Comparison of ENCODE assay signal across 8 mouse cellular contexts in genomic region chr10:71284511-71285125, GRCm38 (mm10). TPM values are rescaled to one million over a fixed set of nuclear protein-coding genes. Genes with fewer than 3 reads are reported as not detected.
DNase-seq lines count a peak whose midpoint lies in the region; ATAC-seq and TF ChIP-seq lines count a peak whose summit lies in the region.

No protein-coding gene starts in this region.

- H3K36me3 ChIP-seq in kidney, embryonic 15.5 days, result no peaks in the 10 kb centered on the region
- H3K36me3 ChIP-seq in CH12.LX (replicated peaks in 1 of 2; ENCODE audit: control insufficient read depth in 1 of 2, insufficient read depth in 1 of 2, low read length in 1 of 2), result peaks cover 0 to 7% of the 10 kb centered on the region in 2 experiments
- H3K36me3 ChIP-seq in heart, embryonic 11.5 days (ENCODE audit: control insufficient read depth, insufficient read depth, low read length), result 0 out of 2 replicates have a peak, but pooled peaks cover 2% of the 10 kb centered on the region
- H3K36me3 ChIP-seq in limb, embryonic 13.5 days, result no peaks in the 10 kb centered on the region

- H3K4me2 ChIP-seq in kidney, embryonic 15.5 days, result peak overlapping the region; percentile 65
- H3K4me2 ChIP-seq in CH12.LX (ENCODE audit: insufficient read depth, low read depth, poor library complexity, severe bottlenecking), result peak overlapping the region; percentile 92
- peak overlapping the region; percentile 80 for H3K4me2 ChIP-seq in heart, embryonic 11.5 days
- peak overlapping the region; percentile 74 for H3K4me2 ChIP-seq in limb, embryonic 13.5 days (replicated peaks)

- no peak for TF ChIP-seq RAD21 in CH12.LX (IDR thresholded peaks at IDR 0.05; ENCODE audit: low read depth, low read length)

- no peak for TF ChIP-seq EP300 in CH12.LX (IDR thresholded peaks at IDR 0.05; ENCODE audit: low read length)

- dilution Hi-C loops in CH12.LX (cut with MboI; ENCODE audit: extremely low pct_ligation_motif_present, extremely low pct_unique_long_range_greater_than_20kb, low sequenced_read_pairs), result no loop called here

- H3K27me3 ChIP-seq in kidney, embryonic 15.5 days, result peaks cover 6% of the 10 kb centered on the region
- H3K27me3 ChIP-seq in CH12.LX (replicated peaks), result peaks cover 29% of the 10 kb centered on the region
- 0 out of 2 replicates have a peak, but pooled peaks cover 3% of the 10 kb centered on the region for H3K27me3 ChIP-seq in heart, embryonic 11.5 days (ENCODE audit: control insufficient read depth, insufficient read depth, low read length)
- peaks cover 6% of the 10 kb centered on the region; the same call in 1 of the 2 replicates for H3K27me3 ChIP-seq in limb, embryonic 13.5 days

- no peak for TF ChIP-seq POLR2A in CH12.LX (IDR thresholded peaks at IDR 0.05; ENCODE audit: low read depth, low read length)

- peak overlapping the region; percentile 81 for H3K4me3 ChIP-seq in kidney, embryonic 15.5 days (replicated peaks)
- H3K4me3 ChIP-seq in CH12.LX (replicated peaks in 1 of 3; ENCODE audit: low read depth in 2 of 3, low read length in 2 of 3, poor library complexity in 1 of 3), result peak overlapping the region; percentile 66 to 86 (median 86)
- H3K4me3 ChIP-seq in heart, embryonic 11.5 days (ENCODE audit: low read depth, low read length), result peak overlapping the region; percentile 96
- H3K4me3 ChIP-seq in limb, embryonic 13.5 days, result peak overlapping the region; percentile 93

- in situ Hi-C loops in CH12.LX (cut with MboI; ENCODE audit: low pct_ligation_motif_present, low pct_unique_long_range_greater_than_20kb, low sequenced_read_pairs), result no loop called here

- no peak for TF ChIP-seq CTCF in CH12.LX (conservative IDR thresholded peaks at IDR 0.05 in 1 of 2, IDR thresholded peaks at IDR 0.05 in 1 of 2; ENCODE audit: low read depth in 2 of 2, low read length in 2 of 2)

- peak; percentile 79 for ATAC-seq in kidney, embryonic 15.5 days (replicated peaks; ENCODE audit: low FRiP score)
- peak; percentile 66 for ATAC-seq in heart, embryonic 11.5 days (replicated peaks; ENCODE audit: insufficient number of reproducible peaks, low FRiP score, low TSS enrichment)
- peak; percentile 77 for ATAC-seq in limb, embryonic 13.5 days (ENCODE audit: low FRiP score, low read depth)

- WGBS in kidney, embryonic 15.5 days, result under 1% methylated on average over 41 of the region's 41 CpGs
- under 1% methylated on average over 32 of the region's 41 CpGs for WGBS in heart, embryonic 11.5 days (ENCODE audit: insufficient replicate concordance)
- WGBS in limb, embryonic 13.5 days, result 0% methylated on average over 41 of the region's 41 CpGs

- peak overlapping the region; percentile 89 for H3K9ac ChIP-seq in kidney, embryonic 15.5 days
- peak overlapping the region; percentile 45 for H3K9ac ChIP-seq in CH12.LX (ENCODE audit: insufficient read depth, low read depth)
- H3K9ac ChIP-seq in heart, embryonic 11.5 days (ENCODE audit: low read depth, low read length), result peak overlapping the region; percentile 93
- H3K9ac ChIP-seq in limb, embryonic 13.5 days, result peak overlapping the region; percentile 94

- no peaks in the 10 kb centered on the region for H3K9me3 ChIP-seq in kidney, embryonic 15.5 days (replicated peaks)
- no peaks in the 10 kb centered on the region for H3K9me3 ChIP-seq in CH12.LX (replicated peaks; ENCODE audit: low read length)
- H3K9me3 ChIP-seq in heart, embryonic 11.5 days (replicated peaks; ENCODE audit: control insufficient read depth, low read length), result no peaks in the 10 kb centered on the region
- H3K9me3 ChIP-seq in limb, embryonic 13.5 days, result no peaks in the 10 kb centered on the region

- no peaks in the 10 kb centered on the region for H3K79me2 ChIP-seq in CH12.LX (replicated peaks; ENCODE audit: control insufficient read depth, extremely low read depth, insufficient read depth, poor library complexity, severe bottlenecking)

- H3K4me1 ChIP-seq in kidney, embryonic 15.5 days, result peaks cover 25% of the 10 kb centered on the region
- H3K4me1 ChIP-seq in CH12.LX (ENCODE audit: control insufficient read depth in 1 of 2, insufficient read depth in 2 of 2), result peaks cover 2 to 17% of the 10 kb centered on the region in 2 experiments; a peak in 3 of 4 replicates
- peaks cover 7% of the 10 kb centered on the region for H3K4me1 ChIP-seq in heart, embryonic 11.5 days (ENCODE audit: control insufficient read depth, insufficient read depth, low read length)
- H3K4me1 ChIP-seq in limb, embryonic 13.5 days, result peaks cover 27% of the 10 kb centered on the region

- peak overlapping the region; percentile 18 for H3K27ac ChIP-seq in kidney, embryonic 15.5 days
- no peak overlapping the region for H3K27ac ChIP-seq in CH12.LX (ENCODE audit: insufficient read depth, low read depth)
- no peak overlapping the region for H3K27ac ChIP-seq in heart, embryonic 11.5 days (ENCODE audit: low read depth, low read length)
- peak overlapping the region; percentile 58; the same call in 1 of the 2 replicates for H3K27ac ChIP-seq in limb, embryonic 13.5 days

- DNase-seq in kidney, adult 9 months, result no peak
- DNase-seq in CH12.LX (ENCODE audit: extremely low read depth), result no peak
- DNase-seq in embryo, embryonic 9.5 days (ENCODE audit: extremely low spot score), result peak; percentile 66
- peak; percentile 78 for DNase-seq in neural tube, embryonic 10.5 days (ENCODE audit: extremely low spot score, low spot score)
- no peak for DNase-seq in yolk sac, embryonic 10.5 days (ENCODE audit: low spot score)

TF ChIP-seq in CH12.LX, 34 proteins besides CTCF, POLR2A, EP300 and RAD21:
- TF ChIP-seq MAZ (IDR thresholded peaks at IDR 0.05; ENCODE audit: low read depth, low read length) (no peak), KAT2A (IDR thresholded peaks at IDR 0.05; ENCODE audit: insufficient replicate concordance, low read length) (no peak), USF2 (conservative IDR thresholded peaks at IDR 0.05; ENCODE audit: low read depth, low read length) (no peak), RCOR1 (conservative IDR thresholded peaks at IDR 0.05; ENCODE audit: low read depth, low read length) (no peak)

RNA-seq across cellular contexts. Expression of gene Ube2d1, which starts 0.4 kb away (rescaled TPM):
- 60.5 and 62.8 TPM in 2 replicates for polyA plus RNA-seq in kidney, embryonic 15.5 days (2015; fragmentation: Nextera tagmentation; extraction: Ambion mirVana)
- total RNA-seq in CH12.LX (2012; rRNA removed) (1.0 TPM in 2 replicates), CH12.LX (2014; rRNA removed) (2.6 and 3.8 TPM in 2 replicates)
- polyA plus RNA-seq in CH12.LX (2012; ENCODE audit: insufficient read length, low read depth), result 5.3 and 7.7 TPM in 2 replicates
- 81.2 and 86.9 TPM in 2 replicates for polyA plus RNA-seq in heart, embryonic 11.5 days (2014; fragmentation: Nextera tagmentation; extraction: Ambion mirVana)
- 69.2 and 73.5 TPM in 2 replicates for polyA plus RNA-seq in limb, embryonic 13.5 days (2015; fragmentation: Nextera tagmentation; extraction: Ambion mirVana)

RNA-seq across cellular contexts. Expression of gene Tfam, which starts 46.5 kb away (rescaled TPM):
- 82.9 and 87.4 TPM in 2 replicates for polyA plus RNA-seq in kidney, embryonic 15.5 days (2015; fragmentation: Nextera tagmentation; extraction: Ambion mirVana)
- total RNA-seq in CH12.LX (2012; rRNA removed), result 45.8 and 65.6 TPM in 2 replicates
- total RNA-seq in CH12.LX (2014; rRNA removed), result 113 and 174 TPM in 2 replicates
- polyA plus RNA-seq in CH12.LX (2012; ENCODE audit: insufficient read length, low read depth), result 108 and 123 TPM in 2 replicates
- 62.6 and 67.5 TPM in 2 replicates for polyA plus RNA-seq in heart, embryonic 11.5 days (2014; fragmentation: Nextera tagmentation; extraction: Ambion mirVana)
- 79.0 and 80.3 TPM in 2 replicates for polyA plus RNA-seq in limb, embryonic 13.5 days (2015; fragmentation: Nextera tagmentation; extraction: Ambion mirVana)

Comparison
In these comparisons a context has a peak if more than half of its experiments do, and no peak if none do; other contexts are left out.
1. H3K27ac ChIP-seq: peak in kidney, embryonic 15.5 days (single experiment) and limb, embryonic 13.5 days (single experiment); none in CH12.LX (single experiment) and heart, embryonic 11.5 days (single experiment).
2. DNase-seq: peak in embryo, embryonic 9.5 days (single experiment) and neural tube, embryonic 10.5 days (single experiment); none in kidney, adult 9 months (single experiment), CH12.LX (single experiment) and yolk sac, embryonic 10.5 days (single experiment).
3. Peak in every context shown above with its lines, with median percentiles within 50 percentile points of each other: ATAC-seq, H3K4me2 ChIP-seq, H3K4me3 ChIP-seq and H3K9ac ChIP-seq.